Mouse (Mus musculus) midbrain, postnatal 0 days (tissue): ENCODE results near the gene Oxtr. TPM values are rescaled to one million over a fixed set of nuclear protein-coding genes. Genes with fewer than 3 reads are reported as not detected.

Experiments
- ATAC-seq: fragments of 200-750 bp; cut with Nextera tagmentation; 2 replicates; pipeline ENCODE4 v1.8.0; 2017; ENCODE audit warnings: moderate number of reproducible peaks, mild to moderate bottlenecking, moderate TSS enrichment, moderate library complexity; ENCODE audit not compliant: low FRiP score
- DNase-seq: peaks from one replicate; pipeline ENCODE4 v3.0.0-alpha.2; 2015; ENCODE audit warnings: low spot score
- H3K27ac ChIP-seq: fragments of 300-500 bp; sonication (generic); 2 replicates; pipeline ENCODE4 v1.5.1; 2014; ENCODE audit warnings: low read depth, mild to moderate bottlenecking, low read length, mixed read lengths
- H3K27me3 ChIP-seq: fragments of 300-500 bp; sonication (generic); 2 replicates; pipeline ENCODE4 v1.6.1; 2014; ENCODE audit warnings: low read length, control low read depth, mixed read lengths; ENCODE audit not compliant: insufficient read depth
- H3K36me3 ChIP-seq: fragments of 300-500 bp; sonication (generic); 2 replicates; pipeline ENCODE4 v1.6.1; 2014; ENCODE audit warnings: low read length, control low read depth, mixed read lengths; ENCODE audit not compliant: insufficient read depth
- H3K4me1 ChIP-seq: fragments of 300-500 bp; sonication (generic); 2 replicates; pipeline ENCODE4 v1.6.1; 2014; ENCODE audit warnings: mild to moderate bottlenecking, control low read depth, antibody characterized with exemption, low read length, mixed read lengths; ENCODE audit not compliant: insufficient read depth
- H3K4me2 ChIP-seq: fragments of 300-500 bp; sonication (generic); 2 replicates; pipeline ENCODE4 v1.6.1; 2014; ENCODE audit warnings: low read depth, mild to moderate bottlenecking, low read length, mixed read lengths; ENCODE audit not compliant: poor library complexity, severe bottlenecking
- H3K4me3 ChIP-seq: fragments of 300-500 bp; sonication (generic); 2 replicates; pipeline ENCODE4 v1.5.1; 2014; ENCODE audit warnings: low read depth, mild to moderate bottlenecking, low read length, moderate library complexity
- H3K9ac ChIP-seq: fragments of 300-500 bp; sonication (generic); replicated peaks from 2 replicates; pipeline ENCODE4 v1.6.1; 2014; ENCODE audit warnings: mild to moderate bottlenecking, low read length, moderate library complexity, mixed read lengths; ENCODE audit not compliant: poor library complexity, severe bottlenecking
- H3K9me3 ChIP-seq: fragments of 300-500 bp; sonication (generic); 2 replicates; pipeline ENCODE4 v1.6.1; 2016; ENCODE audit warnings: low read length, control low read depth
- CTCF ChIP-seq: IDR thresholded peaks from 2 replicates; pipeline ENCODE4 v1.5.1; 2016; ENCODE audit warnings: antibody characterized with exemption, mild to moderate bottlenecking
- WGBS: fragments of 180-500 bp; shearing (Covaris S2); extraction: QIAGEN DNeasy Blood & Tissue Kit; methylation state at CpG from one replicate; pipeline ENCODE4 v1.1.7; 2014; 5-methylcytosine and 5-hydroxymethylcytosine counted together
- polyA plus RNA-seq: library from polyadenylated mRNA; unstranded; fragments of >200 nt; fragmentation: Nextera tagmentation; extraction: Ambion mirVana; gene quantifications from 2 replicates; pipeline ENCODE4 v1.2.1, GENCODE M21; 2015
- total RNA-seq: library from RNA; depleted of rRNA; stranded (reverse); fragments of >200 nt; gene quantifications from 2 replicates; pipeline ENCODE4 v1.2.3, GENCODE M21; 2014; rRNA removed

Gene Oxtr
- total RNA-seq (4.9 and 5.9 TPM in 2 replicates), polyA plus RNA-seq (2.9 and 3.2 TPM in 2 replicates)

GRCm38 (mm10) chr6:112489910-112490559, at the start of gene Oxtr:
Oxtr (minus strand) TSS chr6:112489943.
- no peak for DNase-seq
- peaks cover 38% of the 10 kb centered on the region for H3K27me3 ChIP-seq
- whole genome bisulfite sequencing: 11% methylated on average over 21 of the region's 24 CpGs

GRCm38 (mm10) chr6:112525434-112525833, 35.7 kb upstream of the Oxtr start:
- DNase-seq (peak; percentile 8), ATAC-seq (no peak)
- H3K4me1 ChIP-seq: no peaks in the 10 kb centered on the region
- H3K27me3 ChIP-seq: no peaks in the 10 kb centered on the region
- H3K36me3 ChIP-seq: no peaks in the 10 kb centered on the region
- H3K27ac ChIP-seq: no peak overlapping the region
- WGBS: 65% methylated on average over 5 of the region's 5 CpGs
- no peak overlapping the region for H3K4me2 ChIP-seq
- no peak overlapping the region for H3K9ac ChIP-seq
- no peaks in the 10 kb centered on the region for H3K9me3 ChIP-seq
- no peak for TF ChIP-seq CTCF
- no peak overlapping the region for H3K4me3 ChIP-seq

More at GRCm38 (mm10) chr6:112489910-112490559, at the start of gene Oxtr:
- Histone ChIP-seq H3K9ac (peak within 1 kb of the TSS; percentile 33; the same call in 1 of the 2 replicates), H3K27ac (no peak within 1 kb of the TSS), H3K4me3 (peak within 1 kb of the TSS; percentile 38), H3K4me2 (peak within 1 kb of the TSS; percentile 69), H3K36me3 (no peaks in the 10 kb centered on the region), H3K4me1 (peaks cover 5% of the 10 kb centered on the region), H3K9me3 (no peaks in the 10 kb centered on the region)
- no peak for TF ChIP-seq CTCF
- ATAC-seq: peak; percentile 5; the same call in 1 of the 2 replicates

GRCm38 (mm10) chr6:112524459-112524858, 34.7 kb upstream of the Oxtr start:
- Histone ChIP-seq H3K27ac (no peak overlapping the region), H3K4me1 (no peaks in the 10 kb centered on the region), H3K27me3 (no peaks in the 10 kb centered on the region; the same call in 1 of the 2 replicates), H3K9me3 (no peaks in the 10 kb centered on the region), H3K9ac (no peak overlapping the region), H3K36me3 (no peaks in the 10 kb centered on the region), H3K4me2 (no peak overlapping the region), H3K4me3 (no peak overlapping the region)
- TF ChIP-seq CTCF: no peak
- WGBS: 54% methylated on average over 10 of the region's 10 CpGs
- DNase-seq (no peak), ATAC-seq (no peak)

- Histone ChIP-seq H3K9ac (no peak overlapping the region), H3K27me3 (peaks cover 4% of the 10 kb centered on the region), H3K4me3 (no peak overlapping the region), H3K36me3 (no peaks in the 10 kb centered on the region), H3K4me2 (no peak overlapping the region), H3K9me3 (no peaks in the 10 kb centered on the region), H3K4me1 (no peaks in the 10 kb centered on the region), H3K27ac (no peak overlapping the region)
- DNase-seq (no peak), ATAC-seq (no peak)
- WGBS: 78% methylated on average over 3 of the region's 3 CpGs
- TF ChIP-seq CTCF: no peak
Observed at GRCm38 (mm10) chr6:112517991-112518390, 28.2 kb upstream of the Oxtr start.

GRCm38 (mm10) chr6:112517572-112517971, 27.8 kb upstream of the Oxtr start:
- no peak for ATAC-seq
- H3K9me3 ChIP-seq: no peaks in the 10 kb centered on the region
- no peak overlapping the region for H3K27ac ChIP-seq
- 76% methylated on average over 3 of the region's 3 CpGs for WGBS
- H3K36me3 ChIP-seq: no peaks in the 10 kb centered on the region
- no peak for TF ChIP-seq CTCF
- no peaks in the 10 kb centered on the region for H3K4me1 ChIP-seq
- no peak for DNase-seq
- H3K4me2 ChIP-seq: no peak overlapping the region
- peaks cover 6% of the 10 kb centered on the region for H3K27me3 ChIP-seq
- H3K9ac ChIP-seq: no peak overlapping the region
- no peak overlapping the region for H3K4me3 ChIP-seq

GRCm38 (mm10) chr6:112516496-112516895, 26.8 kb upstream of the Oxtr start:
- H3K9ac ChIP-seq: no peak overlapping the region
- no peak overlapping the region for H3K4me2 ChIP-seq
- TF ChIP-seq CTCF: no peak
- no peak for ATAC-seq
- no peak overlapping the region for H3K4me3 ChIP-seq
- H3K27me3 ChIP-seq: peaks cover 6% of the 10 kb centered on the region
- H3K4me1 ChIP-seq: no peaks in the 10 kb centered on the region
- 17% methylated on average over 1 of the region's 1 CpGs for WGBS
- no peaks in the 10 kb centered on the region for H3K36me3 ChIP-seq
- H3K9me3 ChIP-seq: no peaks in the 10 kb centered on the region
- DNase-seq: peak; percentile 47
- H3K27ac ChIP-seq: no peak overlapping the region
